Mouse (Mus musculus): ENCODE data around the gene Sectm1a.
"Not testable (repeated sequence)": the region's sequence is repeated elsewhere in the genome, so short reads cannot be mapped to it uniquely, and the experiment has no call there.

Sectm1a gene

DNA sequence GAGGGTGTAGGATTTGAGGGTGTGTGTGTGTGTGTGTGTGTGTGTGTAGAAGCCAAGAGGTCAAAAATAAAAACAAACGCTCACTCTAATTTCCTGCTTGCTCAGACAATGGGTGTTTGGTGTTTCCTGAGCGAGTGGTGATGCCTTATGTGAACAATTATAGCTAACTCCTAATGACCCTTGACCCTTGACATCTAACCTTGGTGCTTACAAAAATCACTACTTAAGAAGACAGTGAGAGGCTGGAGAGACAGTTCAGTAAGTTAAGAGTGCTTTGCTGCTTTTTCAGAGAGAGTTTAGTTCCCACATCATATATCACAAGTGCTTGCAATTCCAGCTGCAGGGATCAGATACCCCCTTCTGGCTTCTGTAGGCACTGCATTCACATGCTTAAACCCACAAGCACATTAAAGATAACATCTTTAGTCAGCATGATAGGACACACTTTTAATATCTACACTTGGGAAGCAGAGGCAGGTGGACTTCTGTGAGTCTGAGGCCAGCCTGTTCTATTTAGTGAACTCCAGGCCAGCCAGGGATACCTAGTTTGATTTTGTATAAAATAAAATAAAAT lies 33.1 kb downstream of the Sectm1a start:
- peak; percentile 38 for DNase-seq (ENCODE audit: low read depth)

DNA sequence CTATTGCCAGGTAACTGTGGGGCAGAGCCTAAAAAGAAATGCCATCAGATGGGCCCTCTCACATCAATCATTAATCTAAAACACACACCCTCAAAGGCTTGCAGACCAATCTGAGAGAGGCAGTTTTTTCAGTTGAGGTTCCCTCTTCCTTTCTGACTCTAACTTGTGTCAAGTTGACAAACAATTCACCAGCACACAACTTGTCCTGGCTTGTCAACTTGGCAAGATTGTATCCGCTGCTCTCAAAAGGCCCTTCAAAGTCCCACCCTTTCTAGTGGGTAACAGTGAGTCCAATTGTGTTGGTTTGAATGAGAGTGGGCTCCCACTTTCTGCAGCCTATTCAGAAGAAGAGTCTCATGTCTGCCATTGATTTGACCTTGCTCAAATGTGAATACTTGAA lies 35.7 kb downstream of the Sectm1a start:
- DNase-seq (ENCODE audit: low read depth): no peak

- DNase-seq (ENCODE audit: low read depth): not testable (repeated sequence)
Measured at GRCm38 (mm10) chr11:121043025-121043424, 38.0 kb downstream of the Sectm1a start.

DNA sequence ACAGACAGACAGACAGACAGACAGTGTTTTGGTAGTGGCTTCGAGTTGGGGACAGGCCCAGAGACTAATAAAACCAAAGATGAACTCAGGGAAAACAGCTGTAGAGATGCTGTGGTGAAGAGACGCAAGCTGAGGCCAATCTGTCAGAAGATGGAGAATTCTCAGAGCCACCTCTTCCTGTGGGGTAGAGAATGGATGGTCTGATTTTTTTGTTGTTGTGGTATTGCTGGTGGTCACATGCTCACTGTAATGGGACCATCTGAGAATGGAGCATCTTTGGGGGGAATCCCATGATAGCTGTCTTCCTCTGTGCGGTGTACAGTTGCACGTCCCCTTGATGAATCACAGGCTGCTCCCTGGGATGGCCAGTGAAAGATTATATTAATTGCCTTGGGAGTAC lies 38.5 kb downstream of the Sectm1a start:
- DNase-seq (ENCODE audit: low read depth): no peak

DNA sequence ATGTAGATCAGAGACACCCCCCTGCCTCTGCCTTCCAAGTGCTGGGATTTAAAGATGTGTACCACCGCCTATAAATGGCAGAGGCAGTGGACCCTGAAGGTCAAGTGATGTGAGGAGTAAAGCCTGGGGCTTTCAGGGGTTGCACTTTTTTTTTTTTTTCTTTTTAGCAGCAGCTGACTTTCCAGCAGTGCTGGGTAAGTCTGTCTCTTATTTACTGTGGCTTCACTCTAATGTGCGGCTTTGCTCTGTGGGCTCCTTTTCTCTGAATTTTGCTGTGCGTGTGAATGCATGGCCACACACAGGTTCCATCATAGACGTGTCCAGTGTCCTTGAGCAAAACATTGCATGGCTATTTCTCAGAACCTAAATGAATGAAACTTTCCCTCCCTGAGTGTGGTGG lies 39.4 kb downstream of the Sectm1a start:
- DNase-seq (ENCODE audit: low read depth): no peak

GRCm38 (mm10) chr11:121041212-121041611 lies 39.8 kb downstream of the Sectm1a start:
- peak; percentile 89 for DNase-seq (ENCODE audit: low read depth)

DNA sequence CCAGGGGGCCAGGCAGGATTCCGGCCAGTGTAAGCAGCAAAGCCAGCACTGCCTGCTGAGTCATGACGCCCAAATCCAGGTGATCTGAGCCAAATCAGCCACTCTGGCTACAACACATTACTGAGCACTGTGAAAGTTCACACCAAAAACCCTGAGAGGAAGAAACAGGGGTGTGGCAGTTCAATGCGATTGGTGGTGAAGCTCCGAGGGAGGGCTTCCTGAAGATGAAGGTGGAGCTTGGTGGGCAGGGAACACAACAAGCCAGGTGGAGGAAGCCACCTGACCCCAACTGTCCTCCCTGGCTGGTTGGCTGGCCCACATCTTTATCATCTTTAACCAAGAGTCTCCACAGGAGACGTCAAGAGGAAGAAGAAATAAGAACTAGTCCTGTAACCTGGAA lies 41.7 kb downstream of the Sectm1a start, which contains the start of gene Cd7:
Gene Cd7, minus strand, starts transcription at position 117 of the 400 bp plus-strand sequence.
- DNase-seq (ENCODE audit: low read depth): peak; percentile 70

- peak; percentile 59 for DNase-seq (ENCODE audit: low read depth)
Measured at GRCm38 (mm10) chr11:121038366-121039240, 42.4 kb downstream of the Sectm1a start.

GRCm38 (mm10) chr11:121033118-121033517 lies 47.9 kb downstream of the Sectm1a start:
- no peak for DNase-seq (ENCODE audit: low read depth)

GRCm38 (mm10) chr11:121027259-121027658 lies 53.8 kb downstream of the Sectm1a start:
- DNase-seq (ENCODE audit: low read depth): no peak

- DNase-seq (ENCODE audit: low read depth): no peak
Measured at GRCm38 (mm10) chr11:121024163-121024562, 56.9 kb downstream of the Sectm1a start.

GRCm38 (mm10) chr11:121019501-121019900 lies 61.5 kb downstream of the Sectm1a start:
- DNase-seq (ENCODE audit: low read depth): no peak

GRCm38 (mm10) chr11:121017703-121018102 lies 63.3 kb downstream of the Sectm1a start:
- peak; percentile 79 for DNase-seq (ENCODE audit: low read depth)
